ENCODE assay signal across 14 mouse cellular contexts in genomic region chr15:83306181-83306580, GRCm38 (mm10). TPM values are rescaled to one million over a fixed set of nuclear protein-coding genes. Genes with fewer than 3 reads are reported as not detected.
DNase-seq lines count a peak whose midpoint lies in the region; ATAC-seq and TF ChIP-seq lines count a peak whose summit lies in the region.
"Had no signal": no experiment of that assay in that cellular context is flagged by ENCODE, and none has a peak within 500 bp of the region (broad histone marks: within the 10 kb centered on the region; RNA-seq: fewer than 3 reads in every experiment).

No protein-coding gene starts in this region.

- no peaks in the 10 kb centered on the region for H3K4me1 ChIP-seq in embryonic facial prominence, embryonic 12.5 days
- H3K4me1 ChIP-seq in embryonic facial prominence, embryonic 10.5 days: peaks cover 10% of the 10 kb centered on the region
- H3K4me1 ChIP-seq in hindbrain, postnatal 0 days (ENCODE audit: insufficient read depth, low read length): no peaks in the 10 kb centered on the region; the same call in 1 of the 2 replicates
- H3K4me1 ChIP-seq: limb, embryonic 12.5 days had no signal

- H3K27ac ChIP-seq in embryonic facial prominence, embryonic 12.5 days: 0 out of 2 replicates have a peak overlapping the region, but pooled peaks have one; percentile 8
- H3K27ac ChIP-seq in embryonic facial prominence, embryonic 10.5 days (replicated peaks): no peak overlapping the region
- peak overlapping the region; percentile 78 for H3K27ac ChIP-seq in layer of hippocampus, adult 2 months
- peak overlapping the region; percentile 32; the same call in 1 of the 2 replicates for H3K27ac ChIP-seq in hindbrain, postnatal 0 days
- H3K27ac ChIP-seq: limb, embryonic 12.5 days; midbrain, embryonic 12.5 days; neural tube, embryonic 15.5 days had no signal

- no peak for ATAC-seq in embryonic facial prominence, embryonic 12.5 days (ENCODE audit: insufficient number of reproducible peaks, insufficient read depth, low FRiP score, low TSS enrichment)
- no peak for ATAC-seq in hindbrain, postnatal 0 days

- no peaks in the 10 kb centered on the region for H3K27me3 ChIP-seq in embryonic facial prominence, embryonic 12.5 days
- H3K27me3 ChIP-seq in embryonic facial prominence, embryonic 10.5 days (replicated peaks; ENCODE audit: low read depth, poor library complexity, severe bottlenecking): no peaks in the 10 kb centered on the region
- H3K27me3 ChIP-seq in hindbrain, postnatal 0 days (ENCODE audit: insufficient read depth, low read length): no peaks in the 10 kb centered on the region
- H3K27me3 ChIP-seq: limb, embryonic 12.5 days; midbrain, embryonic 12.5 days; neural tube, embryonic 15.5 days had no signal

- 91% methylated on average over 12 of the region's 12 CpGs for WGBS in embryonic facial prominence, embryonic 12.5 days
- WGBS in embryonic facial prominence, embryonic 10.5 days: 87% methylated on average over 12 of the region's 12 CpGs
- WGBS in hindbrain, postnatal 0 days: 81% methylated on average over 12 of the region's 12 CpGs

- no peak overlapping the region for H3K4me2 ChIP-seq in embryonic facial prominence, embryonic 12.5 days (replicated peaks)
- H3K4me2 ChIP-seq in hindbrain, postnatal 0 days (ENCODE audit: low read depth, low read length): no peak overlapping the region
- H3K4me2 ChIP-seq: heart, embryonic 11.5 days; limb, embryonic 12.5 days; midbrain, embryonic 12.5 days; neural tube, embryonic 15.5 days had no signal

- no peaks in the 10 kb centered on the region for H3K9me3 ChIP-seq in embryonic facial prominence, embryonic 12.5 days
- H3K9me3 ChIP-seq in embryonic facial prominence, embryonic 10.5 days: no peaks in the 10 kb centered on the region
- H3K9me3 ChIP-seq in hindbrain, postnatal 0 days (ENCODE audit: low read length): no peaks in the 10 kb centered on the region
- H3K9me3 ChIP-seq: limb, embryonic 12.5 days; midbrain, embryonic 12.5 days; neural tube, embryonic 15.5 days had no signal

- TF ChIP-seq CTCF in layer of hippocampus, adult 2 months (conservative IDR thresholded peaks at IDR 0.05): no peak
- no peak for TF ChIP-seq CTCF in hindbrain, postnatal 0 days (IDR thresholded peaks at IDR 0.05; ENCODE audit: low read depth)

- no peak for DNase-seq in embryonic facial prominence, embryonic 10.5 days (ENCODE audit: low spot score)
- no peak for DNase-seq in layer of hippocampus, adult 2 months (ENCODE audit: low spot score in 2 of 2)
- DNase-seq in layer of hippocampus, adult 9-11 months: no peak
- DNase-seq in cerebellum, adult 11 months: peak; percentile 29
- DNase-seq in hindbrain, postnatal 0 days (ENCODE audit: low spot score): no peak
- no peak for DNase-seq in MN1 (ENCODE audit: low spot score)
- DNase-seq in retina, embryonic 14.5 days (ENCODE audit: low spot score): no peak

- no peak overlapping the region for H3K4me3 ChIP-seq in embryonic facial prominence, embryonic 12.5 days
- H3K4me3 ChIP-seq in embryonic facial prominence, embryonic 10.5 days: no peak overlapping the region
- H3K4me3 ChIP-seq in layer of hippocampus, adult 2 months: no peak overlapping the region
- no peak overlapping the region for H3K4me3 ChIP-seq in hindbrain, postnatal 0 days (ENCODE audit: low read length)
- H3K4me3 ChIP-seq: limb, embryonic 12.5 days; midbrain, embryonic 12.5 days; neural tube, embryonic 15.5 days had no signal

- H3K36me3 ChIP-seq in embryonic facial prominence, embryonic 12.5 days: peaks cover 49% of the 10 kb centered on the region
- H3K36me3 ChIP-seq in embryonic facial prominence, embryonic 10.5 days (replicated peaks): peaks cover 54% of the 10 kb centered on the region
- H3K36me3 ChIP-seq in hindbrain, postnatal 0 days (ENCODE audit: insufficient read depth, low read length): peaks cover 21% of the 10 kb centered on the region; the same call in 1 of the 2 replicates

- no peak overlapping the region for H3K9ac ChIP-seq in embryonic facial prominence, embryonic 12.5 days
- 0 out of 2 replicates have a peak overlapping the region, but pooled peaks have one; percentile 9 for H3K9ac ChIP-seq in hindbrain, postnatal 0 days (replicated peaks; ENCODE audit: low read length)
- H3K9ac ChIP-seq: limb, embryonic 12.5 days; midbrain, embryonic 12.5 days; neural tube, embryonic 15.5 days had no signal

RNA-seq across cellular contexts. Expression of gene Arfgap3, which starts 43.9 kb away (rescaled TPM):
- 43.2 and 43.3 TPM in 2 replicates for polyA plus RNA-seq in embryonic facial prominence, embryonic 12.5 days (2016; fragmentation: Nextera tagmentation; extraction: Ambion mirVana)
- 27.2 and 29.1 TPM in 2 replicates for polyA plus RNA-seq in embryonic facial prominence, embryonic 10.5 days (2016; fragmentation: Nextera tagmentation; extraction: Ambion mirVana)
- total RNA-seq in layer of hippocampus, adult 2 months (2021): 10 to 100 TPM; 17.3 to 17.5 TPM
- 49.6 and 59.3 TPM in 2 replicates for total RNA-seq in hindbrain, postnatal 0 days (2014; rRNA removed)
- polyA plus RNA-seq in hindbrain, postnatal 0 days (2015; fragmentation: Nextera tagmentation; extraction: Ambion mirVana): 31.0 and 33.4 TPM in 2 replicates

RNA-seq across cellular contexts. Expression of gene A4galt, which starts 54.6 kb away (rescaled TPM):
- polyA plus RNA-seq in embryonic facial prominence, embryonic 12.5 days (2016; fragmentation: Nextera tagmentation; extraction: Ambion mirVana): 1.3 TPM in 2 replicates
- 0.34 and 0.77 TPM in 2 replicates for polyA plus RNA-seq in embryonic facial prominence, embryonic 10.5 days (2016; fragmentation: Nextera tagmentation; extraction: Ambion mirVana)
- total RNA-seq in layer of hippocampus, adult 2 months (2021): 1 to 10 TPM; 3.2 to 3.6 TPM
- total RNA-seq in hindbrain, postnatal 0 days (2014; rRNA removed): 7.1 and 14.8 TPM in 2 replicates
- 6.7 and 7.1 TPM in 2 replicates for polyA plus RNA-seq in hindbrain, postnatal 0 days (2015; fragmentation: Nextera tagmentation; extraction: Ambion mirVana)
- total RNA-seq: common myeloid progenitor, adult 5-6 weeks; MEL had no signal
